Mouse (Mus musculus) urinary bladder, postnatal 36 days (tissue): ENCODE measurements around the gene H2-Q10.
"Not testable (repeated sequence)": the region's sequence is repeated elsewhere in the genome, so short reads cannot be mapped to it uniquely, and the experiment has no call there.

ENCODE experiments used
- DNase-seq, 2 experiments: peaks; one replicate each; pipeline ENCODE4 v3.0.0; 2022; ENCODE audit warnings: low spot score in 2 of 2, mixed read lengths in 1 of 2

H2-Q10 gene

GRCm38 (mm10) chr17:35469842-35470751 lies at the start of gene H2-Q10:
H2-Q10 (plus strand) TSS chr17:35470089.
- DNase-seq, result no peak

GRCm38 (mm10) chr17:35420206-35420810 lies 49.6 kb upstream of the H2-Q10 start:
- not testable (repeated sequence) for DNase-seq

GRCm38 (mm10) chr17:35421331-35421730 lies 48.6 kb upstream of the H2-Q10 start:
- DNase-seq, result not testable (repeated sequence)

GRCm38 (mm10) chr17:35422360-35422759 lies 47.5 kb upstream of the H2-Q10 start:
- not testable (repeated sequence) for DNase-seq

GRCm38 (mm10) chr17:35423131-35423810 lies 46.6 kb upstream of the H2-Q10 start:
- not testable (repeated sequence) for DNase-seq

GRCm38 (mm10) chr17:35424106-35424505 lies 45.8 kb upstream of the H2-Q10 start:
- DNase-seq, result not testable (repeated sequence)

- peak in 1 of 2 experiments; percentile 51 for DNase-seq
These were observed 45.1 kb upstream of the H2-Q10 start, which contains the start of gene H2-Q6 for GRCm38 (mm10) chr17:35424624-35425416. H2-Q6 (plus strand) TSS chr17:35424850.

- not testable (repeated sequence) for DNase-seq
These were observed 44.4 kb upstream of the H2-Q10 start for GRCm38 (mm10) chr17:35425474-35425873.

GRCm38 (mm10) chr17:35428883-35429282 lies 41.0 kb upstream of the H2-Q10 start:
- DNase-seq, result not testable (repeated sequence)

- not testable (repeated sequence) for DNase-seq
These were observed 39.2 kb upstream of the H2-Q10 start for GRCm38 (mm10) chr17:35430671-35431070.

- DNase-seq, result not testable (repeated sequence)
These were observed 37.7 kb upstream of the H2-Q10 start for GRCm38 (mm10) chr17:35432167-35432566.

GRCm38 (mm10) chr17:35434836-35435235 lies 35.1 kb upstream of the H2-Q10 start:
- not testable (repeated sequence) for DNase-seq

GRCm38 (mm10) chr17:35435577-35435976 lies 34.3 kb upstream of the H2-Q10 start:
- not testable (repeated sequence) for DNase-seq

- not testable (repeated sequence) for DNase-seq
These were observed 32.4 kb upstream of the H2-Q10 start for GRCm38 (mm10) chr17:35437386-35437936.

GRCm38 (mm10) chr17:35438395-35438794 lies 31.5 kb upstream of the H2-Q10 start:
- DNase-seq, result not testable (repeated sequence)

GRCm38 (mm10) chr17:35438885-35439284 lies 31.0 kb upstream of the H2-Q10 start, which contains the start of gene H2-Q7:
H2-Q7 (plus strand) TSS chr17:35439155.
- peak; percentile 76 to 81 for DNase-seq

- DNase-seq, result not testable (repeated sequence)
These were observed 30.6 kb upstream of the H2-Q10 start for GRCm38 (mm10) chr17:35439295-35439747.

GRCm38 (mm10) chr17:35439925-35440645 lies 29.8 kb upstream of the H2-Q10 start:
- not testable (repeated sequence) for DNase-seq

GRCm38 (mm10) chr17:35442376-35442775 lies 27.5 kb upstream of the H2-Q10 start:
- not testable (repeated sequence) for DNase-seq

GRCm38 (mm10) chr17:35444510-35444909 lies 25.4 kb upstream of the H2-Q10 start:
- not testable (repeated sequence) for DNase-seq
